Mouse (Mus musculus): ENCODE results near the gene Rack1. TPM values are rescaled to one million over a fixed set of nuclear protein-coding genes. Genes with fewer than 3 reads are reported as not detected.
"Not testable (repeated sequence)": the region's sequence is repeated elsewhere in the genome, so short reads cannot be mapped to it uniquely, and the experiment has no call there.

Rack1 gene
- 729 and 806 TPM in 2 replicates for polyA plus RNA-seq (2015; fragmentation: Nextera tagmentation; extraction: Ambion mirVana)

DNA sequence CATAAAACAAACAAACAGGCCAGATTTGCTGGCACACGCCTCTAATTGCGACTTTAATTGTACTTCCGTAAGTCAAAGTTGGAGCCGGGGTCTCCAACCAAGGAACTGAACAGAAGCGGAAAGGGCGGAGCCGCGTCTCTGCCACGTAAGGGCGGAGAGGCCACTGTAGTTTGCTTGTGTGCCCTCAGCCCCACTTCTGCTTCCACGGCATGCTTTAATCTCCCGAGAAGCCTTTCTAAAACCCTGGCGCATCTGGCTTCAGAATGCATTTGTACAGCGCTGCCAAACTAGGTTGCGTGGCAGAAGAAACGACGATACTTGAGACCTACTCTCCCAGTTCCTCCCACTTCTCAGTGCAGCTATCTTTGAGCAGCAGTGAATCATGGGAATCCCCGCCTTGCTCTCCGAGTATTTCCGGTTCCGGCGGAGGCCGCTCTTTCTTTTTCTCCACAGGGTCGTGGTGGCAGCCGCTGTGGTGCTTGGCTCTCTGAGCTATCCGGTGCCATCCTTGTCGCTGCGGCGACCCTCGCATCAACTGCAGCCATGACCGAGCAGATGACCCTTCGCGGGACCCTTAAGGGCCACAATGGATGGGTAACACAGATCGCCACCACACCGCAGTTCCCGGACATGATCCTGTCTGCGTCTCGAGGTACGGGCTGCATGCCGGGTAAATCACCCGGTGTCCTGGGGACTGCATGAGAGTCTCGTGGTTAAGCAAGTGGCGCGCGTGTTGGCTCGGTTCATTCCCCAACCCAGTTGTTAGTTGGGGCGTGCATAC is at the start of gene Rack1:
Rack1 (plus strand) TSS at position 412 of the 781 bp plus-strand sequence.
- no peaks in the 10 kb centered on the region for H3K9me3 ChIP-seq
- ATAC-seq (ENCODE audit: insufficient number of reproducible peaks, insufficient read depth, low FRiP score, low TSS enrichment, low read depth), result peak; percentile 85
- peak within 1 kb of the TSS; percentile 90 for H3K9ac ChIP-seq
- peaks cover 35% of the 10 kb centered on the region for H3K4me1 ChIP-seq
- H3K27me3 ChIP-seq, result no peaks in the 10 kb centered on the region
- under 1% methylated on average over 47 of the region's 47 CpGs for WGBS
- H3K36me3 ChIP-seq, result peaks cover 38% of the 10 kb centered on the region
- peak within 1 kb of the TSS; percentile 99 for H3K27ac ChIP-seq
- H3K4me3 ChIP-seq, result peak within 1 kb of the TSS; percentile 59
- peak within 1 kb of the TSS; percentile 94 for H3K4me2 ChIP-seq

DNA sequence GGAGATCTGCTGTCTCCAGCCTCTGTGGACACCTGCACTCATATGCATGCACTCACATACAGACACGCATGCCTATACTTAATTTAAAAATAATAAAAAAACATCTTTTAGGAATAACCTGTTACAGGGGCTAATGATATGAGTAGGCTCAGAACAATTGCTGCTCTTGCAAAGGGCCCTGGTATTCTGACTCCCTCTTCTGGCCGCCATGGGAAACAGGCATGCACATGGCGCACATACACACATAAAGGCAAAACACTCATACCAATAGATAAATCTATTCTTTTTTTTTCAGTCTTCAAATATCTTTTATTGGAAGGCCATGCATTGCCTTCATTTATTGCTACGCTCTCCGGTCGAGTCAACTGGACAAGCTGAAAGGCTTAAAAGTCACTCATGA is 49.7 kb upstream of the Rack1 start:
- H3K4me2 ChIP-seq, result no peak overlapping the region
- H3K36me3 ChIP-seq, result no peaks in the 10 kb centered on the region
- H3K9ac ChIP-seq, result no peak overlapping the region
- WGBS, result 93% methylated on average over 6 of the region's 6 CpGs
- H3K4me1 ChIP-seq, result no peaks in the 10 kb centered on the region
- no peaks in the 10 kb centered on the region for H3K27me3 ChIP-seq
- no peak overlapping the region for H3K27ac ChIP-seq
- no peak overlapping the region for H3K4me3 ChIP-seq
- no peak for ATAC-seq (ENCODE audit: insufficient number of reproducible peaks, insufficient read depth, low FRiP score, low TSS enrichment, low read depth)
- H3K9me3 ChIP-seq, result no peaks in the 10 kb centered on the region

DNA sequence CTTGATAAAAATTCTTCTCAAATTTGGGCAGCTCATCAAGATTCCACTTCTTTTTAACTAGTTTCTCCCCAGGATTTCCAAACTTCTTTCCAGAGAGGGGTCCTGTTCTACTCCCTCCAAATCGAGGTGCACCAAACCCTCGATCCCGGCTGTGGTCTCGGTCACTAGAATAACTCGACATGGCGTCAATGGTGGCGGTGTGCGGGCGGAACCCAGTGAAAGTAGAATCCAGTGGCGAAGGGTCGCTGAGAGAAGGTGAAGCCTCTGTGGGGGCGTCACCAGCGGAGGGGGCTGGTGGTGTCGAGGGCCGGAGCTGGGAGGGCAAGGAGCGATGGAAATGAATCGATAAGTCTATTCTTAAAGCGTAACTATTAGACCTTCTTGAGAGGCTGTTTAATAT is 46.6 kb upstream of the Rack1 start:
- H3K36me3 ChIP-seq; H3K4me3 ChIP-seq; H3K9me3 ChIP-seq; H3K4me2 ChIP-seq; H3K27ac ChIP-seq; ATAC-seq (ENCODE audit: insufficient number of reproducible peaks, insufficient read depth, low FRiP score, low TSS enrichment, low read depth); H3K27me3 ChIP-seq; H3K9ac ChIP-seq; H3K4me1 ChIP-seq: not testable (repeated sequence)
- 77% methylated on average over 18 of the region's 18 CpGs for WGBS

DNA sequence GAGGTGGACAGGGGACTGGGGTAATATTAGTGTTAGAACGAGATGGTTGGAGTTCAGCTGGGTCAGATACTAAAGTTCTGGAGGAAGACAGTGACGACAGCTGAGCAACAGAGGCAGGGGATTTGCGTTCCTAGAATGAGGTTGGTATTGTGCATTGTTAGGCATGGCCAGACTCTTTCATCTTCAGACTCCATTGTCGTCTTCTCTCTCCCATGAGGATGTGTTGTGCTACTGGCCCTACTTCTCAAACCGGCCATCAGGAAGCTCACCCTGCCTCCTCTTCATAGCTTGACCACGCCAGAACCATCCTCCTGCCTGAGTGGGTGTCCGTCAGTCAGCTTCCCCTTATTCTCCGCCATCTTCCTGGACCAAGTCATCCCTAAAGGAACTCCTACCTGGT is 41.1 kb upstream of the Rack1 start:
- no peaks in the 10 kb centered on the region for H3K27me3 ChIP-seq
- no peak for ATAC-seq (ENCODE audit: insufficient number of reproducible peaks, insufficient read depth, low FRiP score, low TSS enrichment, low read depth)
- no peak overlapping the region for H3K27ac ChIP-seq
- no peaks in the 10 kb centered on the region for H3K36me3 ChIP-seq
- 89% methylated on average over 8 of the region's 8 CpGs for WGBS
- H3K9me3 ChIP-seq, result no peaks in the 10 kb centered on the region
- no peak overlapping the region for H3K9ac ChIP-seq
- H3K4me2 ChIP-seq, result no peak overlapping the region
- no peak overlapping the region for H3K4me3 ChIP-seq
- H3K4me1 ChIP-seq, result no peaks in the 10 kb centered on the region

DNA sequence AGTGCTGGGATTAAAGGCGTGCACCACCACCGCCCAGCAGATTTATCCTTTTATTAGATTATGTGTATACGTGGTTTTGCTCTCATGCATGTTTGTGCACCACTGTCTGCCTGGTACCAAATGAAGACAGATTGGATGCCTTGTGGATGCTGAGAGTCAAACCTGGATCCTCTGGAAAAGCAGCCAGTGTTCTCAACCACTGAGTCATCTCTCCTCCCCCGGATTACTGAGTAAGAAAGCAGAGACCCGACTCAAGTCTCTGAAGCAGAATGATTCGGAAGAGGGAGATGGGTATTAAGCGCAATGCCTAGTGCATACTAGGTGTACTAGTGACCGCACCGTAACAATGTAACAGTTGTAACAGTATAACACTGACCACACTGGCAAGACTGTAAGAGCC is 36.0 kb upstream of the Rack1 start:
- H3K27ac ChIP-seq, result no peak overlapping the region
- H3K36me3 ChIP-seq, result no peaks in the 10 kb centered on the region
- H3K4me3 ChIP-seq, result no peak overlapping the region
- no peaks in the 10 kb centered on the region; the same call in 1 of the 2 replicates for H3K27me3 ChIP-seq
- no peak overlapping the region for H3K4me2 ChIP-seq
- H3K9ac ChIP-seq, result no peak overlapping the region
- 90% methylated on average over 9 of the region's 9 CpGs for WGBS
- no peaks in the 10 kb centered on the region for H3K4me1 ChIP-seq
- ATAC-seq (ENCODE audit: insufficient number of reproducible peaks, insufficient read depth, low FRiP score, low TSS enrichment, low read depth), result no peak
- H3K9me3 ChIP-seq, result no peaks in the 10 kb centered on the region

DNA sequence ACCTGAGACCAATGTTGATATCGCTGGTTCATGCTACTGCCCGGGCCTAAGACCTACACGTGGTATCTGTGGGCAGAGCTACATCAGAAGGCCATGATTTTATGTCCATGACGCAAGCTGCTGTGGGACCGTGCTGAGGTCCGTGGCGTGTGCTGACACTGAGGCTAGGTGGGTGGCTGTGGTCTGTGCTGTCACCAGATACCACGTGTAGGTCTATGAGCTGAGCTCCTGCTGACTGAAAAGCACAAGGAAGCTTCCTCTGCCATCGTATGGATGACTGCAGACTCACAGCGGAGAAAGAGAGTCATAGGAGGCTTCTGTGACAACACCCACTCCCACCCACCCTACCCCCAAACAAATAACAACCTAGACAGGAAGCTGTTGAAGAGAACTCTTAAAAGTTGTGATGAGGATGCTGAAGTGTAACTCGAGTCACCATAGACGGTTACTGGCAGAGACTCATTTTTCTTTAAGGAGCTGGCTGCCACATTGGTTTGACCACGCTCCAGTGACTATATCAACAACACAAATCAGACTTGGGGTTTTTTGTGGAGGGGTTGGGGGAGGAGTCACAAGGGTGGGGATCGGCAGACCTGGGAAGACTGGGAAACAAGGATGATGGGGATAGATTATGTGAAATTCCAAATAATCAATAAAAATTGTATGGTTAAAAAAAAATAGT is 32.8 kb upstream of the Rack1 start:
- no peak overlapping the region for H3K27ac ChIP-seq
- no peak for ATAC-seq (ENCODE audit: insufficient number of reproducible peaks, insufficient read depth, low FRiP score, low TSS enrichment, low read depth)

DNA sequence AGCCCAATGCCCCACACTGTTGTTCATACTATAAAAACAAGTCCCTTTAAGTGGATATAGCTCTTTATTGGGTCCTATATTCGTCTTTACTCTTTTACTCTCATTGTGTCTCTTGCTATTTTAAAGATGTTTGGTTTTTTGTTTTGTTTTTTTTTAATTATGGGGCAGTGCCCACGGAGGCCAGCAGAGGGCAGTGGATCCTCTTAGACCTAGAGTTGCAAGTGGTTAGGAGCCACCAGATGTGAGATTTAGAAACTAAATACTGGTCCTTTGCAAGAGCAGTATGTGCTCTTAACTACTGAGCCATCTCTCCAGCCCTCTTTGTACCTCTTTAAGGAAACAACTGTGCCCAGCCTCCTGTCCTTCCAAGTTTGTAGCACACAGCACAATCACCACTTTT is 28.4 kb upstream of the Rack1 start:
- H3K4me1 ChIP-seq, result peaks cover 3% of the 10 kb centered on the region; the same call in 1 of the 2 replicates
- no peak overlapping the region for H3K4me3 ChIP-seq
- no peak overlapping the region for H3K27ac ChIP-seq
- no peak for ATAC-seq (ENCODE audit: insufficient number of reproducible peaks, insufficient read depth, low FRiP score, low TSS enrichment, low read depth)
- no peaks in the 10 kb centered on the region for H3K9me3 ChIP-seq
- no peak overlapping the region for H3K9ac ChIP-seq
- 8% methylated on average over 2 of the region's 2 CpGs for WGBS
- no peaks in the 10 kb centered on the region for H3K36me3 ChIP-seq
- no peaks in the 10 kb centered on the region for H3K27me3 ChIP-seq
- no peak overlapping the region for H3K4me2 ChIP-seq

More for the DNA sequence above, 32.8 kb upstream of the Rack1 start:
- H3K9ac ChIP-seq, result no peak overlapping the region
- no peak overlapping the region for H3K4me2 ChIP-seq
- no peak overlapping the region for H3K4me3 ChIP-seq
- no peaks in the 10 kb centered on the region; the same call in 1 of the 2 replicates for H3K27me3 ChIP-seq
- no peaks in the 10 kb centered on the region for H3K9me3 ChIP-seq
- WGBS, result 77% methylated on average over 14 of the region's 14 CpGs
- no peaks in the 10 kb centered on the region for H3K4me1 ChIP-seq
- no peaks in the 10 kb centered on the region for H3K36me3 ChIP-seq

DNA sequence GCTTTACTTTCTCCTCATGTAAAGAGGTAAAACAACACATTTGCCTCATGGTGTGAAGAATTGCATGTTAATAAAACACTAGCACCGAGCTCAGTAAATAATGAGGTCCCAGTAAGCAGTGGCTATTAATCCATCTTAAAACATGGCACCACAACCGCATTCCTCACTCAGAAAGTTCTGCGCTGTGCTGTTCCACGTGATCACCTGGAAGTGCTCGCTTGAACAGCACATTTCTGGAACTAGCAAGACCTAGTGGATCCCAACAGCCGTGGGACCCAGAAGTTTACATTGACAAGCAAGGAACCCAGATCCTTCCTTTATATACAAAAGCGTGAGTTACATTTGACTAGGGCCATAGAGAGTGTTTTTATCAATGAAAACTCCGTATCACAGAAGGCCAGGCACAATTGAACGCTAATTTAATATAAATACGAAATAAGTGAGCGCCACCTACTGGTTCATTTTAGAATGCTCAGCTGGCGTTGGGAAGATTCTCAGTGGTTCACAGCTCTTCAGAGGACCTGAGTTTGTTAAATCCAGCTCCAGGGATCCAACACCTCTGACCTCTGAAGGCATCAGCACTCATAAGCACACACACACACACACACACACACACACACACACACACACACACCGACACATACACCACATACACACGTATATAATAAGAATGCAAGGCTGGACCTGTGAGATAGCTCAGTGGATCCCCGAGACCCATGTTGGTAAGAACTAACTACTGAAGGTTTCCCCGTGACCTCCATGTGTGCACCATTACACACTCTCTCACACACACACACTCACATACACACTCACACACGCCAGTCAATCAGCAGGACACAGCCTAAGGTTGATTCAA is 25.5 kb upstream of the Rack1 start:
- Histone ChIP-seq H3K27me3 (no peaks in the 10 kb centered on the region), H3K4me3 (no peak overlapping the region), H3K4me1 (peaks cover 3% of the 10 kb centered on the region; the same call in 1 of the 2 replicates), H3K9me3 (no peaks in the 10 kb centered on the region), H3K36me3 (no peaks in the 10 kb centered on the region), H3K27ac (no peak overlapping the region), H3K9ac (no peak overlapping the region), H3K4me2 (peak overlapping the region; percentile 48)
- no peak for ATAC-seq (ENCODE audit: insufficient number of reproducible peaks, insufficient read depth, low FRiP score, low TSS enrichment, low read depth)
- WGBS, result 37% methylated on average over 17 of the region's 17 CpGs

DNA sequence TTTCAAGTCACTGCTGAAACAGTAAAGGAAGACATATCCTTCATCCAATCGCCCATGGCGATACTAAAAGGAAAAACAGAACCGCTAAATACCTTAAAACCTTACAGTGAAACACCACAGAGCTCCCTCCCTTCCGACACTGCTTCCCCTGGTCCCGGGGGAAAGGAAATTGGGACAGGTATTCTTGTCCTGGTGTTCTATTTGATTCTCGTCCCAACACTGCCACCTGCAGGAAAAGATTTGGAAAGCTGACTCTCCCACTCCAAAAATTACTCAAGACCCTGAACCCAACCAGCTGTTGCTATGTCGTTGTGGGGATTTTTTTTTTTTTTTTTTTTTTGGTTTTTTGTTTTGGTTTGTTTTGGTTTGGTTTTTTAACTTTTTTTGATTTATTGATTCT is 24.6 kb upstream of the Rack1 start:
- Histone ChIP-seq H3K4me2 (peak overlapping the region; percentile 36), H3K9me3 (no peaks in the 10 kb centered on the region), H3K4me3 (no peak overlapping the region; the same call in 1 of the 2 replicates), H3K36me3 (no peaks in the 10 kb centered on the region), H3K4me1 (peaks cover 3% of the 10 kb centered on the region; the same call in 1 of the 2 replicates), H3K9ac (no peak overlapping the region), H3K27ac (no peak overlapping the region), H3K27me3 (no peaks in the 10 kb centered on the region)
- WGBS, result 1% methylated on average over 7 of the region's 7 CpGs
- no peak for ATAC-seq (ENCODE audit: insufficient number of reproducible peaks, insufficient read depth, low FRiP score, low TSS enrichment, low read depth)

DNA sequence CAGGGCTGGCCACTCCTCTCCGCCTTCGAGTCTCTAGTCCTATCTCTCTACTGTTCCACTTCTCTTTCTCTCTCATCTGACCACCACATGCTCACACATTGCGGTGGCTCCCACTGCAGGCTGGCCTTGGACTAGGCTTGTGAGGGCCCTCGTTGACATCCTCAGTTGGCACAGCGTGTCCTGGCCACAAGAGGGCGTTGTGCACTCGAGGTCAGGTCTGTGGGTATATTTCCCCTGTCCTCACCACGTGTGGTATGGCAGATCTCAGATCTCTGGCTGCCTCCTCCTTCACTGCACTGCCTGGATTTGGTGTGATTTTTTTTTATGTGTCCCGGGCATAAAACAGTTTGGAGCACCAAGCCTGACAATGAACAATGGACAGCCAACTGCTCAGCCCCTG is 23.5 kb upstream of the Rack1 start:
- H3K9me3 ChIP-seq, result no peaks in the 10 kb centered on the region
- ATAC-seq (ENCODE audit: insufficient number of reproducible peaks, insufficient read depth, low FRiP score, low TSS enrichment, low read depth), result no peak
- 46% methylated on average over 9 of the region's 9 CpGs for WGBS
- no peak overlapping the region for H3K4me3 ChIP-seq
- no peak overlapping the region for H3K4me2 ChIP-seq
- H3K27ac ChIP-seq, result no peak overlapping the region
- H3K27me3 ChIP-seq, result no peaks in the 10 kb centered on the region
- no peaks in the 10 kb centered on the region for H3K36me3 ChIP-seq
- no peak overlapping the region for H3K9ac ChIP-seq
- peaks cover 3% of the 10 kb centered on the region; the same call in 1 of the 2 replicates for H3K4me1 ChIP-seq

DNA sequence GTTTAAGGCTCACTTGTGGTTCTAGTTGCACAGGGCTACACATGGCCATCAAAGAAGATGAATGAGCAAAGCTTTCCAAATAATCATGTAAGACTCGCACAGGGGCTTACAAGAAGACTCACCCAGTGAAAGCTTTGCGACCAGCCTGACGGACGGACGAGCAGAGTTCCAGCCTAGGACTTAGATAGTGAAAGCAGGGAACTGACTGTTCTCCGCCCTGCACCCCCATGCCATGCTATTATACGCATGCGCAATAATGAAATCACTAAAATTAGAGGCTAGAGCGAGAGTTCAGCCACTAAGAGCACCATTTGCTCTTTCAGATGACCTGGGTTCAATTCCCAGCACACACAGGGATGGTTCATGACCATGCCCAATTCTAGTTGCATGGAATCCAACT is 22.8 kb upstream of the Rack1 start:
- Histone ChIP-seq H3K27ac (no peak overlapping the region), H3K4me1 (peaks cover 3% of the 10 kb centered on the region; the same call in 1 of the 2 replicates), H3K4me3 (no peak overlapping the region), H3K27me3 (no peaks in the 10 kb centered on the region), H3K9ac (no peak overlapping the region), H3K4me2 (no peak overlapping the region), H3K9me3 (no peaks in the 10 kb centered on the region), H3K36me3 (no peaks in the 10 kb centered on the region)
- ATAC-seq (ENCODE audit: insufficient number of reproducible peaks, insufficient read depth, low FRiP score, low TSS enrichment, low read depth), result no peak
- 93% methylated on average over 9 of the region's 9 CpGs for WGBS
